Mouse (Mus musculus): Measurements from ENCODE around the gene Atp2b2.

Gene Atp2b2

DNA sequence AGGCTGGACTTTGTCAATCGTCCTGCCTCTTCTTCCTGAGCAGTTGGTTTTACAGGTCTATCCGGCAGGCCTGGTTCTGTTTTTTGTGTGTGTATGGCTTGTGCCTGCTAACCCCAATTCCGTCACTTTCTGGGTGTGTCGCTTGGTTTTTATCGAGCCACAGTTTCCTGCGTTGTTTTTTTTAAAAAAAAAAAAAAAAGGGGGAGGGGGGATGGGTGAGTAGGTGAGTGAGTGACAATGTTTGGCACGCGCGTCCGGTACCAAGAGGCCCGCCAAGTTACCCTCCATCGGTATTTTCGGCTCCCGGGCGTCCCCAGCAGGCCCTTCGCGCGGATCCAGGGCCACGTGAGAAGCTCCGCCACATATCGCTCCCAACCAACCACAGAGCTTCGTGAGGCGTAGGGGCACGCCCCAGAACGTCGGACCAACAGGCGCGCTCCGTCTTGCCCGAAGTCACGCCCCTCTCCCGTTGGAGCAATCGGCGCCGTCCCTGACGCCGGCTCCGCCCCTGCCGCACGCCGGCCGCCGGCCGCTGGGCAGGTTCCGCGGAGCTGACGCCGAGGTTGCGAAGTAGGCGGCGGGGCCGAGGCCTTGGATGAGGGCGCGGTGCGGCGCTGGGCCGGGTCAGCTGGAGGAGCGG is 345.7 kb downstream of the Atp2b2 start, which contains the start of gene Tatdn2:
TSS of gene Tatdn2 (plus strand) at position 469 of the 640 bp plus-strand sequence.
- WGBS: under 1% methylated on average over 58 of the region's 58 CpGs

DNA sequence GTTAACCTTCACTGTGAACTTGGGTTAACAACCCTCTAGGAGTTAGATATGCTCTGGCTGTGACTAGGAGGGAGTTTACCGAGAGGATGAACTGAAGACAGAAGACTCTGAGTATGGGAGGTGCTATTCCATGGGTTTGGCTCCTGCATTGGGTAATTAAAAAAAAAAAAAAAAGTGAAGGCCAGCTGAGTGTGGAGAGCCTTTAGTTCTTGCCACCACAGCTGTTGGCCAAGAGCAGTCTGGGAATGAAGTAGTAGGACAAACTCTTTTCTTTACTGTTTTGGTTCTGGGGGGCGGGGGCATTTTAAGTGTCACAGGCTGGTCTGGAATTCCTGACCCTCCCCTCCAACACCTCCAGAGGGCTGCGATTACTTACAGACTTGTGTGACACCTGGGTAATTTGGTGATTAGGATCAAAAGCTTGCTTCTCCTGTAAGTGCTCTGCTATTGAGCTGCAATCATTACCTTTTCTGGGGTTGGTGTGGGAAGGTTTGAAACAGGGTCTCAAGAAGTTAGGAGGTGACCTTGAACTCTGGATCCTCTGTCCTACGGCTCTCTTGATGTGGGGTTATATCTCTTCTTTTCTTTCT is 346.6 kb downstream of the Atp2b2 start:
- WGBS: 78% methylated on average over 4 of the region's 4 CpGs

DNA sequence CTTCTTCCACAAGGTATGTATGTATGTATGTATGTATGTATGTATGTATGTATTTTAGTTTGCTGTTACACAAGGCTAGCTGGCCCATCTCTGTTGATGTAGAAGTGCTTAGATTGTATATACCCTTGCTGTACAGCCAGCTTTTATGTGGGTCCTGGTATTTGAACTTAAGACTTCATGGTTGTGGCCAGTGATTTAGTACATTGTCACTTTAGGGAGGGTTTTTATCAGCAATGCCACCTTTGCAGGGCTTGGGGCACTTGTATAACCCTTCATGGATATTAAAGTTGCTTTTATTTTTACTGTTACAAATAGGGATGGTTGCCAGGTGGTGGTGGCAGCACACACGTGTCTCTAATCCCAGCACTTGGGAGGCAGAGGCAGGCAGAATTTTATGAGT is 347.2 kb downstream of the Atp2b2 start:
- WGBS: 53% methylated on average over 1 of the region's 1 CpGs
